14 mouse cellular contexts compared by ENCODE assay signal in genomic region chr1:106606951-106607350, GRCm38 (mm10).
"Had no signal": no experiment of that assay in that cellular context is flagged by ENCODE, and none has a peak within 500 bp of the region (broad histone marks: within the 10 kb centered on the region; RNA-seq: fewer than 3 reads in every experiment).

No protein-coding gene starts in this region.

- H3K27ac ChIP-seq: kidney, postnatal 0 days; layer of hippocampus, adult 2 months; limb, embryonic 13.5 days; liver, embryonic 14.5 days; midbrain, embryonic 10.5 days; midbrain, embryonic 15.5 days; neural tube, embryonic 13.5 days had no signal

- DNase-seq: kidney, adult 11 months; kidney, adult 9 months; kidney, postnatal 4 days; left cerebral cortex, postnatal 4 days; lung, adult 18-20 months; retina, postnatal 1 day; right cerebral cortex, postnatal 4 days had no signal

- H3K9me3 ChIP-seq: limb, embryonic 13.5 days; midbrain, embryonic 10.5 days; midbrain, embryonic 15.5 days; neural tube, embryonic 13.5 days had no signal

- H3K9ac ChIP-seq: limb, embryonic 13.5 days; liver, embryonic 14.5 days; midbrain, embryonic 15.5 days; neural tube, embryonic 13.5 days had no signal

- H3K4me2 ChIP-seq: limb, embryonic 13.5 days; midbrain, embryonic 15.5 days; neural tube, embryonic 13.5 days had no signal

- H3K4me3 ChIP-seq: layer of hippocampus, adult 2 months; limb, embryonic 13.5 days; midbrain, embryonic 10.5 days; midbrain, embryonic 15.5 days; neural tube, embryonic 13.5 days had no signal

- ATAC-seq: midbrain, embryonic 15.5 days had no signal

- H3K36me3 ChIP-seq: limb, embryonic 13.5 days; midbrain, embryonic 10.5 days; midbrain, embryonic 15.5 days; neural tube, embryonic 13.5 days had no signal

- H3K27me3 ChIP-seq: limb, embryonic 13.5 days; midbrain, embryonic 15.5 days; neural tube, embryonic 13.5 days had no signal
